ENCODE assay signal across 8 mouse cellular contexts in genomic region chr5:113024154-113024764, GRCm38 (mm10). TPM values are rescaled to one million over a fixed set of nuclear protein-coding genes. Genes with fewer than 3 reads are reported as not detected.
DNase-seq lines count a peak whose midpoint lies in the region; ATAC-seq and TF ChIP-seq lines count a peak whose summit lies in the region.

No protein-coding gene starts in this region.

- H3K9me3 ChIP-seq in forebrain, embryonic 13.5 days (replicated peaks) = no peaks in the 10 kb centered on the region
- H3K9me3 ChIP-seq in hindbrain, embryonic 14.5 days (ENCODE audit: control insufficient read depth, low read length) = no peaks in the 10 kb centered on the region
- H3K9me3 ChIP-seq in limb, embryonic 14.5 days (ENCODE audit: control insufficient read depth, low read length) = no peaks in the 10 kb centered on the region
- no peaks in the 10 kb centered on the region for H3K9me3 ChIP-seq in midbrain, embryonic 13.5 days

- H3K4me3 ChIP-seq in forebrain, embryonic 13.5 days = no peak overlapping the region
- no peak overlapping the region for H3K4me3 ChIP-seq in hindbrain, embryonic 14.5 days (replicated peaks; ENCODE audit: low read length)
- no peak overlapping the region for H3K4me3 ChIP-seq in limb, embryonic 14.5 days (replicated peaks; ENCODE audit: low read length)
- H3K4me3 ChIP-seq in midbrain, embryonic 13.5 days (replicated peaks) = no peak overlapping the region

- peaks cover 24% of the 10 kb centered on the region for H3K4me1 ChIP-seq in forebrain, embryonic 13.5 days
- peaks cover 11% of the 10 kb centered on the region; the same call in 1 of the 2 replicates for H3K4me1 ChIP-seq in hindbrain, embryonic 14.5 days (replicated peaks; ENCODE audit: control insufficient read depth, insufficient read depth, low read length)
- H3K4me1 ChIP-seq in limb, embryonic 14.5 days (ENCODE audit: control insufficient read depth, insufficient read depth, low read length) = peaks cover 5% of the 10 kb centered on the region; the same call in 1 of the 2 replicates
- H3K4me1 ChIP-seq in midbrain, embryonic 13.5 days (replicated peaks) = peaks cover 25% of the 10 kb centered on the region

- peak; percentile 32 to 37 for DNase-seq in spleen, adult 18-20 months
- no peak for DNase-seq in spleen, adult 12 weeks (ENCODE audit: low spot score)
- DNase-seq in hindbrain, embryonic 14.5 days (ENCODE audit: low spot score) = peak; percentile 45
- DNase-seq in limb, embryonic 14.5 days (ENCODE audit: low spot score) = peak; percentile 33
- DNase-seq in frontal cortex, postnatal 10 days (ENCODE audit: low spot score in 2 of 2) = no peak

- peak overlapping the region; percentile 25 for H3K4me2 ChIP-seq in forebrain, embryonic 13.5 days
- peak overlapping the region; percentile 11; the same call in 1 of the 2 replicates for H3K4me2 ChIP-seq in hindbrain, embryonic 14.5 days (replicated peaks)
- peak overlapping the region; percentile 24; the same call in 1 of the 2 replicates for H3K4me2 ChIP-seq in limb, embryonic 14.5 days (replicated peaks; ENCODE audit: low read depth, low read length, severe bottlenecking)
- peak overlapping the region; percentile 9 for H3K4me2 ChIP-seq in midbrain, embryonic 13.5 days (replicated peaks)

- H3K36me3 ChIP-seq in forebrain, embryonic 13.5 days (ENCODE audit: poor library complexity, severe bottlenecking) = no peaks in the 10 kb centered on the region
- no peaks in the 10 kb centered on the region for H3K36me3 ChIP-seq in hindbrain, embryonic 14.5 days (replicated peaks; ENCODE audit: control insufficient read depth, insufficient read depth)
- no peaks in the 10 kb centered on the region for H3K36me3 ChIP-seq in limb, embryonic 14.5 days (ENCODE audit: control insufficient read depth, insufficient read depth, low read length)
- H3K36me3 ChIP-seq in midbrain, embryonic 13.5 days = no peaks in the 10 kb centered on the region

- no peak overlapping the region for H3K27ac ChIP-seq in forebrain, embryonic 13.5 days
- no peak overlapping the region for H3K27ac ChIP-seq in hindbrain, embryonic 14.5 days
- no peak overlapping the region for H3K27ac ChIP-seq in limb, embryonic 14.5 days (replicated peaks; ENCODE audit: low read depth, low read length)
- 0 out of 2 replicates have a peak overlapping the region, but pooled peaks have one; percentile 21 for H3K27ac ChIP-seq in midbrain, embryonic 13.5 days

- 35% methylated on average over 18 of the region's 18 CpGs for WGBS in forebrain, embryonic 13.5 days
- WGBS in hindbrain, embryonic 14.5 days = 22% methylated on average over 18 of the region's 18 CpGs
- 28% methylated on average over 18 of the region's 18 CpGs for WGBS in limb, embryonic 14.5 days
- 35% methylated on average over 18 of the region's 18 CpGs for WGBS in midbrain, embryonic 13.5 days

- no peak overlapping the region for H3K9ac ChIP-seq in forebrain, embryonic 13.5 days
- no peak overlapping the region for H3K9ac ChIP-seq in hindbrain, embryonic 14.5 days
- no peak overlapping the region for H3K9ac ChIP-seq in limb, embryonic 14.5 days (ENCODE audit: low read depth, low read length, severe bottlenecking)
- H3K9ac ChIP-seq in midbrain, embryonic 13.5 days (replicated peaks) = no peak overlapping the region

- no peak for TF ChIP-seq POLR2A in limb, embryonic 14.5 days (IDR thresholded peaks at IDR 0.05; ENCODE audit: borderline replicate concordance, extremely low read depth, insufficient read depth, insufficient read length)

- no peaks in the 10 kb centered on the region for H3K27me3 ChIP-seq in forebrain, embryonic 13.5 days
- no peaks in the 10 kb centered on the region for H3K27me3 ChIP-seq in hindbrain, embryonic 14.5 days (ENCODE audit: control insufficient read depth, insufficient read depth, low read length)
- no peaks in the 10 kb centered on the region for H3K27me3 ChIP-seq in limb, embryonic 14.5 days (ENCODE audit: control insufficient read depth, insufficient read depth, low read length)
- H3K27me3 ChIP-seq in midbrain, embryonic 13.5 days = no peaks in the 10 kb centered on the region

- ATAC-seq in forebrain, embryonic 13.5 days = no peak
- 0 out of 2 replicates have a peak, but pooled peaks have one; percentile 31 for ATAC-seq in hindbrain, embryonic 14.5 days (ENCODE audit: low FRiP score)
- ATAC-seq in limb, embryonic 14.5 days (ENCODE audit: low FRiP score, low read depth) = 0 out of 2 replicates have a peak, but pooled peaks have one; percentile 26
- ATAC-seq in midbrain, embryonic 13.5 days = 0 out of 2 replicates have a peak, but pooled peaks have one; percentile 43
- no peak for ATAC-seq in cerebellum, adult (ENCODE audit: insufficient number of reproducible peaks, low FRiP score, low TSS enrichment)

RNA-seq across cellular contexts. Expression of gene Grk3, which starts 8.7 kb away (rescaled TPM):
- polyA plus RNA-seq in forebrain, embryonic 13.5 days (2015; fragmentation: Nextera tagmentation; extraction: Ambion mirVana) = 8.1 and 8.7 TPM in 2 replicates
- 18.5 and 21.2 TPM in 2 replicates for polyA plus RNA-seq in hindbrain, embryonic 14.5 days (2014; fragmentation: Nextera tagmentation; extraction: Ambion mirVana)
- 13.1 and 14.6 TPM in 2 replicates for polyA plus RNA-seq in limb, embryonic 14.5 days (2012; rRNA removed)
- polyA plus RNA-seq in limb, embryonic 14.5 days (2014; fragmentation: Nextera tagmentation; extraction: Ambion mirVana) = 7.5 and 9.6 TPM in 2 replicates
- polyA plus RNA-seq in midbrain, embryonic 13.5 days (2015; fragmentation: Nextera tagmentation; extraction: Ambion mirVana) = 15.1 and 16.5 TPM in 2 replicates

RNA-seq across cellular contexts. Expression of gene Crybb2, which starts 45.7 kb away (rescaled TPM):
- polyA plus RNA-seq in forebrain, embryonic 13.5 days (2015; fragmentation: Nextera tagmentation; extraction: Ambion mirVana) = not detected in 2 replicates
- polyA plus RNA-seq in hindbrain, embryonic 14.5 days (2014; fragmentation: Nextera tagmentation; extraction: Ambion mirVana) = not detected in 2 replicates
- polyA plus RNA-seq in limb, embryonic 14.5 days (2012; rRNA removed) = not detected in 2 replicates
- not detected in 2 replicates for polyA plus RNA-seq in limb, embryonic 14.5 days (2014; fragmentation: Nextera tagmentation; extraction: Ambion mirVana)
- polyA plus RNA-seq in midbrain, embryonic 13.5 days (2015; fragmentation: Nextera tagmentation; extraction: Ambion mirVana) = not detected in 2 replicates

RNA-seq across cellular contexts. Expression of gene Crybb3, which starts 57.1 kb away (rescaled TPM):
- polyA plus RNA-seq in forebrain, embryonic 13.5 days (2015; fragmentation: Nextera tagmentation; extraction: Ambion mirVana) = 0.57 and 0.65 TPM in 2 replicates
- 0.57 and 0.99 TPM in 2 replicates for polyA plus RNA-seq in hindbrain, embryonic 14.5 days (2014; fragmentation: Nextera tagmentation; extraction: Ambion mirVana)
- polyA plus RNA-seq in limb, embryonic 14.5 days (2012; rRNA removed) = 4.3 and 4.6 TPM in 2 replicates
- polyA plus RNA-seq in limb, embryonic 14.5 days (2014; fragmentation: Nextera tagmentation; extraction: Ambion mirVana) = 0.67 and 0.72 TPM in 2 replicates
- 0.27 and 0.42 TPM in 2 replicates for polyA plus RNA-seq in midbrain, embryonic 13.5 days (2015; fragmentation: Nextera tagmentation; extraction: Ambion mirVana)

Comparison
In these comparisons a context has a peak if more than half of its experiments do, and no peak if none do; other contexts are left out.
1. DNase-seq: peak in spleen, adult 18-20 months (2 of 2), hindbrain, embryonic 14.5 days (single experiment) and limb, embryonic 14.5 days (single experiment); none in spleen, adult 12 weeks (single experiment) and frontal cortex, postnatal 10 days (0 of 2).
2. ATAC-seq: peak in hindbrain, embryonic 14.5 days (single experiment), limb, embryonic 14.5 days (single experiment) and midbrain, embryonic 13.5 days (single experiment); none in forebrain, embryonic 13.5 days (single experiment) and cerebellum, adult (single experiment).
3. Peak in every context shown above with its lines, with median percentiles within 50 percentile points of each other: H3K4me2 ChIP-seq.